Mouse (Mus musculus) MEL-GATA-1-ER (cell line): ENCODE data around the gene Col6a6.

ENCODE experiments used
- DNase-seq: peaks from one replicate; pipeline ENCODE4 v3.0.0-alpha.2; 2012; ENCODE audit warnings: low read depth; ENCODE audit errors: extremely low read depth

Gene Col6a6

GRCm38 (mm10) chr9:105740413-105740812 is 87.5 kb downstream of the Col6a6 start:
- no peak for DNase-seq

- no peak for DNase-seq
Measured at GRCm38 (mm10) chr9:105739446-105739845, 88.5 kb downstream of the Col6a6 start.

- DNase-seq: no peak
Measured at GRCm38 (mm10) chr9:105737448-105737847, 90.5 kb downstream of the Col6a6 start.

DNA sequence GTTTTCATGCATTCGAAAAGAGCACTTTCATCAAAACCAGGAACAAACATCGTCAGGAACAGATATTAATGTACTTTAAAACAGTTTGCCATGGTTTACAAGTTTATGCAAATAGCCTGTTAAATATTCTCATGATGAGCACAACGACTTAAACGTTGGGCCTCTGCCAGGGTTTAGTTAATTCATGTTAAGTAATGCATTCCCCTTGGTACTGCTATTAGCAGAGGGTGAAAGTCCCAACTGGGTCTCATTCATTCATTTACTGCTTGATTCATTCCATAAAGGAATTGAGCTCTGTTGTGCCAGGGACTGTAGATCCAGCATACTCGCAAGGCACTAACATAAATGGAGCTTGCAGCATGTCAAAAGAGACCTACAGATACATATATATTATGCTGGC is 92.8 kb downstream of the Col6a6 start:
- no peak for DNase-seq

GRCm38 (mm10) chr9:105734651-105735050 is 93.3 kb downstream of the Col6a6 start:
- no peak for DNase-seq

DNA sequence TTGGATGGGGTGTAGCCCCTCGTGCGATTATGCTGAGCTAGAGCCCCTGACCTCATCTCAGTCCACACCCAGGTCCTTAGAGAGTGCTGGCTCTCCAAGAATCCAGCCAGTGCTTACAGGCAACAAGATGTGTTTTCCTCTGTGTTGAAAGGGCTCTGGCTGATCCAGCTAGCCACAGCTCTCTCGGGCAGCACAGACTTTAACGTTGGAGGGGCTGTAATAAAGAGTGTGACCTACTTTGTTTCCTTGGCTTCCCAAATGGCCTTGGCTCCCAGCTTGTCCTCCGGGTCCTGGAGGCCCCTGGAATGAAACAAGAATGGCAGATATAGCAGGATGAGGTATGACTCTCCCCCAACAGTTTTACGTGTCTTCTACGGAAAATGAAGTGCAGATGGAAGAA is 96.0 kb downstream of the Col6a6 start:
- no peak for DNase-seq

- no peak for DNase-seq
Measured at GRCm38 (mm10) chr9:105720430-105720829, 107.5 kb downstream of the Col6a6 start.

DNA sequence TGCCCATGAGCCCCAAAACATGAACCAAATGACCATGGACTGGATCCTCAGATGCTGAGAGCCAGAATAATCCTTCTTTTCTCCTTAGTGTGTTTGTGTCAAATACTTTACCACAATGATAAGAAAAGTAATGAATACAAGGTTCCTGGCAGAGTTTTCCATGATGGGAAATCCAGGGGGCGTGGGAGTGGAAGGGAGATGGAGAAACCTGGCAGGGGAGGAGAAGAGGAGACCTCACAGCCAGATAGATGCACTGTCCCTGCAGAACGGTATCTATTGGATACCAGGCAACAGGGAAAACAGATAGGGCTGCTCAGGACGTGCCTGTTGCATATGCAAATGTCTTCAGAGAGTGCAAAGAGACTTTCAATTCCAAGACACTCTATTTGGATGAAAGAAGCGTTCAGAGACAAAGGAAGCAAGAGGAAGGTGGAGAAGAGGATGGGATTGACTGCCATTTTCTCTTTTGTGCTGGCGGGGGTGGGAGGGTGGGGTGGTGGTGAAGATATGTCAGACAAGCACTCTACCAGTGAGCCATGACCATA is 108.0 kb downstream of the Col6a6 start:
- DNase-seq: no peak

GRCm38 (mm10) chr9:105719367-105719766 is 108.6 kb downstream of the Col6a6 start:
- DNase-seq: no peak

DNA sequence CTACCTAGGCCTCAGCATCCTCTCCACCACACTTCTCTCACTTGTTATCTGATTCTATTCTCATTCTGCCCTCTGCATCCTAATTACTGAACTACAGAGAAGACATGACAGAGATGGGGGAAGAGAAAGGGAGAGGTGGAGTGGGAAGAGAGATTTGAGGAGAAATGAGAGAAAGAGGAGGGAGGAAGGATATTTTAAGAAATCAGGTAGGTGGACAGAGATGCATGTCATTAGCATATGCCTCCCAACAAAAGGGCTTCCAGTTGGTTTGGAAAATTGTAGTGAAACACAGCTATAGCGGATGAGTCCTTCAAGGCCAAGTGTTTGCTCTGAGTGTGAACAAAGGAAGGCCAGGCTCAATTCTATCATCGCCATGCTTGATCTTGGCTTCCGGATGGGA is 115.9 kb downstream of the Col6a6 start:
- DNase-seq: no peak

DNA sequence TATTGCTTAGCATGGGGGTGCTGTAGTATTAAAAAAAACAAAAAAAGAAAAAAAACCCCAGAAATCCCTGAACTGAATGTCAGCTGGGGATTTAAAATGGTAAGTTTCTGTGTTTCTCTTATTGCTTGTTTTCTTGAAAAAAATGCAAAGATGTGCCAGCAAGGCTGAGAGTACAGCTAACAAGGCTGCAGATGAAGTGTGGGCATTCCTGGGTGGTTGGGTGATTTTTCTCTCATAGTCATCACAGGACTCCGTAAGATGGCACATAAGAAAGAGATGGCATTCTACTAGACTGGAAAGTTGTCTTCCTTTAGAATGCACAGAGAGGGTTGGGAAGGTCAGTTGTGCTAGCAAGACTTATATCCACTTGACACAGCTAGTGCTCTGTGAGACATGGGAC is 122.9 kb downstream of the Col6a6 start:
- no peak for DNase-seq

- DNase-seq: no peak
Measured at GRCm38 (mm10) chr9:105704226-105704932, 123.6 kb downstream of the Col6a6 start.

DNA sequence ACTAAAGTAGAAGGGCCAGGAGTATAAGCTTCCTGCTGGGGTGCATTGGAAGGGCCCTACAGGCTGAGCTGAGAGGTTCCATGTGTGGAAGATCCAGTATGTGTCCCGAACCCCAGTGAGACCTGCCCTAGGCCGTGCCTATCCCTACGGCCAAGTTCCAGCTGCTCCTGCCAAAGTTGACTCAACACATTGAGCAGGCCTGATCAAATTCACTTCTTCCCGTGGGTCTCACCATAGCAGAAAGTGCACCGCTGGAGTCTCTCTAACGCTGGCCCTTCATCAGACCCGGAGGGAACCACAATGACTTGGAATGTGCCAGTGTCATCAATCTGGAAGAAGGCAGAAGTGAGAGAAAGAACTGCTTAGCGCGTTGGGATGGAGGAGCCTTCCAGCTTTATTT is 126.0 kb downstream of the Col6a6 start:
- DNase-seq: no peak

DNA sequence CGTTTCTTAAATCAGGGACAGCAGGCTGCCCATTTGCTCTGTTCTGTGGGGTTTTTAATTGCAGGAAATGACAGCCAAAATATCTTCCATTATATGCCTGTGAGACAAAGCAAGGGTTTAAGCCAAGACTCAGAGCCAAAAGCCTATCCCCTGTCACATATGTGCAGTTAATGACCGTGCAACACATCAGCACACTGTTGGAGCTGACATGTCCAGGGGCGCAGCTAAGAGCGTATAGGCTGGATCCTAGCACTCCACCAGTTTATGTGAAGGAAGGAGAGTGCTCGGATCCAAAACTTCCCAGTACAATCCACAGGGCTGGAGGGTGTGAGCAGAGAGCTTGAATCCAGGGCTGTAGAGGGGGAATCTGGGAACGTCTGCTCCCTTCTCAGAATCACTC is 127.3 kb downstream of the Col6a6 start:
- DNase-seq: no peak

DNA sequence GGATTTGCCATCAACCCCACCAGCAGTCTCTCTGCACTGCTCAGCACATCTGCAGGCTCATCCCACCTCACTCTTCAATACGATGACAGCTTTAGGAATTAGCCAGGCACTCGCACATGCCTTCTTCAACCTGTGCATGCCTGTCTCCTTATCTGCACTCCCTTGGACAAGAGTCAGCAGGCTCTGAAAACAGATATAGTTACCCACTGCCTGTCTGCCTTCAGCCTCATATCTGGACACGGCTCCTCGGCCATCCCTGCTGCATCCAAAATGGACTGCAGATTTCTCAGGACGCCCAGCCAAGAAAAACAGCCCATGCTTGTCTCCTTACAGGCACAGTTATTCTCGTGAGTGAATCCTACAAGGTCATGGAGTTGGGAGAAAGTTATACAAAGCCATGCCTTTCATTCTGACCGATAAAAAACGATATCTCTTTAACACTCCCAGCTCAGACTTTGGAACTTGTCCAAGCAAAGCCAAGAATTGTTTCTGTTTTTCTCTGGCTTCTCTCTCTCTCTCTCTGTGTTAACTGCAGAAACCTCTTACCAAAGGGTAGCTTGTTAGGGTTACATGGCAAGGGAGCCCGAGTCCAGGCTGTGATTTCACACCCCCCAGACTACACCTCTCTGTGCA is 130.1 kb downstream of the Col6a6 start:
- DNase-seq: no peak

DNA sequence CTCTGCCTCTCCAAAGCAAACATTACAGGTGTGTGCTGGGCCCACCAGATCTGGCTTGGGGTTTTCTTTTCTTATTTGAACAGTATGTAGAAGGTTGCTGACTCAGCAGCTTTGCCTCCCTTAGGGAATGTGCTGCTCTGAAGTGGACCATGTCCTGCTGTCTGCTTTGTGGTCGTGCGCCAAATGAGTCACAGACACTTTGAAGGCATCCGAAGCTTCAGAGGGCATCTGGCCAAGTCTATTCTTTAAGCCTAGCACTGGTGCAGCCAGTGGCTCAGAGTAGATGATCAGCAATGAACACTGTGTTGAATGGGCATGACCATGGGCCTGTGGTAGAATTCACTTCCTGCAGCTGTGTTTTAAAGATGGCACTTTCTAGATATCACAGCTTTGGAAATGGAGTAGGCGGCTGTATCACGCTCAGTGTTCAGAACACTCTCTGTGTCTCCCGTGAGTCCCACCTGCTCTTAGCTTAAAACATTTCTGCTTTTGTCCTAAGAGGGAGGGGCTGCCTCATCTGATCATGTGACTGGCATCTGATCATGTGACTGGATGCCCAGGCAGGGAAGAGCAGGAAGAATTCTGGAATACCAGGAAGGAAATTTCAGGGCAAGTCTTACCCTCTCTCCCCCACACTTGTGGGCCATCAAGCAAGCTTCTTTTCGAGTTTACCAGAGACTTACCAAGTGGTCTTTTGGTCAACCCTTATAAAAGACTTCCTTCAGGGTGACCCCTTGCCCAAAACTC is 131.0 kb downstream of the Col6a6 start:
- no peak for DNase-seq

GRCm38 (mm10) chr9:105693854-105694253 is 134.1 kb downstream of the Col6a6 start:
- DNase-seq: no peak

DNA sequence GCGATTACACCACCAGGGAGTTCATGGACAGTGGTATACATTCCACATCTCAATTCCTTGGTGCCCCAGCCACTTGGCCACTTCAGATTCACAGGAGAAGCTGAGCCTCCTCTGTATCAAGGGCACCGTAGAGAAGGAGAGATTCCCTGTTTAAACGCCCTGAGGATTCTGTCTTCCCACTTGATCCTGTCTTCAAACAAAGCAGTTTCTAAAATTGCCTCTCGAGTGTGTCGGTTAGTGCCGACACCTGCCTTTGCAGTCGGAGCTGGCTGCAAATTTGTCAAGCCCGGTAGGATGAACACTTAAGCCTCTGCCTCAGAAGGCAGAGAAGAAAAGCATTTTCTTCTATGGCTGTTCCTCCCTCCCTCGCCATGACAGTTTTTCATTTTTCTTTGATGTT is 134.9 kb downstream of the Col6a6 start:
- DNase-seq: no peak

- no peak for DNase-seq
Measured at GRCm38 (mm10) chr9:105692472-105692871, 135.5 kb downstream of the Col6a6 start.

- no peak for DNase-seq
Measured at GRCm38 (mm10) chr9:105689485-105689884, 138.5 kb downstream of the Col6a6 start.

DNA sequence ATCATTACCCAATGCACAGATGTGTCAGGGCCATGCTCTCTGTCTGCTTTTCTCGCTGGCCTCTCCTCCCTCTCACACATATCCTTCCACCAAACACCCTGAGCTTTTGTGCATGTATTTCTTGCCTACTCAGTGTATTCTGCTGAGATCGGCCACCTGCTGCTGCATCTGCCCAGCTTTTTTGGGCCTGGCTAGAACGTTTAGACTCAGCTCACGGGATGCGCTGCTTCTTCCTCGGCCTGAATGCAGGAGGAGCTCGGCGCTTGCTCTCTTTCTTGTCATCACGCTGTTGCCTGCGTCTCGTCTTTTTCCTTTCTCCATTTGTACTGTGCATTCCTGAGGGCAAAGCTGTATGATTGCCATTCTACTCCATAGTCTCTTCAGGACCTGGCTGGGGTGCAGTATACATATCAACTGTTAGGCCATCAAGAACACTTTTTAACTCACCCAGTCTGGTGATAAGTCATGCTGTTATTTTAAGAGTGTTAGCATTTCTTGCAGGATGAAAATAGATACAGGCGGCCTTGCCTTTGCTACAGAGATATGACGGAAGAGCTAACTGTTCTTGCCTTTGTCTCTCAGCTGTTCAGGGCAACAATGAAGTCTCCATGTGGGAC is 143.3 kb downstream of the Col6a6 start:
- DNase-seq: no peak

- no peak for DNase-seq
Measured at GRCm38 (mm10) chr9:105681386-105681785, 146.6 kb downstream of the Col6a6 start.
